Mouse (Mus musculus): ENCODE results near the gene Fbn1.
A peak's percentile ranks its signal among the peaks of the same experiment; 100 is the strongest.

Fbn1 gene

GRCm38 (mm10) chr2:125389796-125390195 lies 118.0 kb downstream of the Fbn1 start:
- DNase-seq (ENCODE audit: low read depth) = no peak

GRCm38 (mm10) chr2:125386221-125386965 lies 121.4 kb downstream of the Fbn1 start:
- no peak for DNase-seq (ENCODE audit: low read depth)

GRCm38 (mm10) chr2:125384941-125385340 lies 122.9 kb downstream of the Fbn1 start:
- no peak for DNase-seq (ENCODE audit: low read depth)

- DNase-seq (ENCODE audit: low read depth) = no peak
Measured at GRCm38 (mm10) chr2:125384415-125384814, 123.4 kb downstream of the Fbn1 start.

GRCm38 (mm10) chr2:125383273-125383641 lies 124.5 kb downstream of the Fbn1 start:
- DNase-seq (ENCODE audit: low read depth) = peak; percentile 13

- DNase-seq (ENCODE audit: low read depth) = peak; percentile 33
Measured at GRCm38 (mm10) chr2:125382613-125383272, 125.0 kb downstream of the Fbn1 start.

GRCm38 (mm10) chr2:125380086-125380485 lies 127.7 kb downstream of the Fbn1 start:
- no peak for DNase-seq (ENCODE audit: low read depth)

GRCm38 (mm10) chr2:125379206-125379605 lies 128.6 kb downstream of the Fbn1 start:
- DNase-seq (ENCODE audit: low read depth) = no peak

GRCm38 (mm10) chr2:125375926-125376325 lies 131.9 kb downstream of the Fbn1 start:
- DNase-seq (ENCODE audit: low read depth) = no peak

GRCm38 (mm10) chr2:125375301-125375700 lies 132.5 kb downstream of the Fbn1 start:
- DNase-seq (ENCODE audit: low read depth) = no peak

GRCm38 (mm10) chr2:125369666-125370065 lies 138.1 kb downstream of the Fbn1 start:
- no peak for DNase-seq (ENCODE audit: low read depth)

- peak; percentile 90 for DNase-seq (ENCODE audit: low read depth)
Measured at GRCm38 (mm10) chr2:125368616-125369015, 139.2 kb downstream of the Fbn1 start.

- peak; percentile 72 for DNase-seq (ENCODE audit: low read depth)
Measured at GRCm38 (mm10) chr2:125361661-125362060, 146.1 kb downstream of the Fbn1 start.

- peak; percentile 40 for DNase-seq (ENCODE audit: low read depth)
Measured at GRCm38 (mm10) chr2:125356486-125356885, 151.3 kb downstream of the Fbn1 start.

- DNase-seq (ENCODE audit: low read depth) = no peak
Measured at GRCm38 (mm10) chr2:125356068-125356467, 151.7 kb downstream of the Fbn1 start.

GRCm38 (mm10) chr2:125355216-125355971 lies 152.4 kb downstream of the Fbn1 start:
- peak; percentile 65 for DNase-seq (ENCODE audit: low read depth)

- DNase-seq (ENCODE audit: low read depth) = no peak
Measured at GRCm38 (mm10) chr2:125354587-125354986, 153.2 kb downstream of the Fbn1 start.

- DNase-seq (ENCODE audit: low read depth) = peak; percentile 62
Measured at GRCm38 (mm10) chr2:125349144-125349543, 158.6 kb downstream of the Fbn1 start.

GRCm38 (mm10) chr2:125342181-125342950 lies 165.4 kb downstream of the Fbn1 start:
- DNase-seq (ENCODE audit: low read depth) = no peak

- DNase-seq (ENCODE audit: low read depth) = no peak
Measured at GRCm38 (mm10) chr2:125340381-125340780, 167.4 kb downstream of the Fbn1 start.

- no peak for DNase-seq (ENCODE audit: low read depth)
Measured at GRCm38 (mm10) chr2:125337239-125337638, 170.6 kb downstream of the Fbn1 start.

- no peak for DNase-seq (ENCODE audit: low read depth)
Measured at GRCm38 (mm10) chr2:125335206-125335605, 172.6 kb downstream of the Fbn1 start.
